Mouse (Mus musculus): ENCODE results near the gene Shc4.

DNA sequence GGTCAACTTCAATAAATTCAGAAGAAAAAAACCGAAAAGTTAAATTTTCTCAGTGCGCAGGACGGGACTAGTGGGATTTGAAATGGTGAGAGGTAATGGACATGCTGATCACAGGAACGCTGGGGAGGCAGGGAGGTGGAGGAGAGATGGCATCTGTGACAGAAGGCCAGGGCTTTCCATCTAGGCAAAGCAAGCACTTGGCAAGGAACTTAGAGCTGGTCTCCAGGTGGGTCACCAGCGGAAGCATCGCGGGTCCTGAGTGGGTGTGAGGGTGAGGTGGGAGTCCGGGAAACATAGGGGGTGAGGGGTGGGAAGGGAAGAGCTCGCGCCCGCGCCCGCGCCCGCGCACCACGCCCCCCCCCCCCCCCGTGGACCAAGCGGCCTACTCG lies 51.4 kb downstream of the Shc4 start:
- TF ChIP-seq CTCF (IDR thresholded peaks at IDR 0.05) (no peak), POLR2A (IDR thresholded peaks at IDR 0.05; ENCODE audit: insufficient read depth, low read depth, low read length) (no peak)

All from heart, adult 2 months (tissue).